Mouse (Mus musculus) liver, embryonic 12.5 days (tissue): ENCODE results near the gene Tsg101. TPM values are rescaled to one million over a fixed set of nuclear protein-coding genes. Genes with fewer than 3 reads are reported as not detected.
A peak's percentile ranks its signal among the peaks of the same experiment; 100 is the strongest.

Experiments used
- ATAC-seq: fragments of 200-750 bp; cut with Nextera tagmentation; 2 replicates; pipeline ENCODE4 v1.8.0; 2017; ENCODE audit warnings: moderate number of reproducible peaks, mild to moderate bottlenecking, moderate library complexity
- H3K27ac ChIP-seq: fragments of 300-500 bp; sonication (generic); 2 replicates; pipeline ENCODE4 v1.5.1; 2016; ENCODE audit warnings: mild to moderate bottlenecking
- H3K27me3 ChIP-seq: fragments of 300-500 bp; sonication (generic); replicated peaks from 2 replicates; pipeline ENCODE4 v1.6.1; 2016; ENCODE audit warnings: mild to moderate bottlenecking, moderate library complexity
- H3K36me3 ChIP-seq: fragments of 300-500 bp; sonication (generic); 2 replicates; pipeline ENCODE4 v1.6.1; 2016; ENCODE audit warnings: mild to moderate bottlenecking, moderate library complexity
- H3K4me1 ChIP-seq: fragments of 300-500 bp; sonication (generic); 2 replicates; pipeline ENCODE4 v1.6.1; 2016
- H3K4me2 ChIP-seq: fragments of 300-500 bp; sonication (generic); 2 replicates; pipeline ENCODE4 v1.6.1; 2016; ENCODE audit warnings: mild to moderate bottlenecking, moderate library complexity
- H3K4me3 ChIP-seq: fragments of 300-500 bp; sonication (generic); 2 replicates; pipeline ENCODE4 v1.5.1; 2016; ENCODE audit warnings: mild to moderate bottlenecking, moderate library complexity
- H3K9ac ChIP-seq: fragments of 300-500 bp; sonication (generic); 2 replicates; pipeline ENCODE4 v1.6.1; 2016; ENCODE audit warnings: mild to moderate bottlenecking, moderate library complexity
- H3K9me3 ChIP-seq: fragments of 300-500 bp; sonication (generic); replicated peaks from 2 replicates; pipeline ENCODE4 v1.6.1; 2016; ENCODE audit warnings: mild to moderate bottlenecking, moderate library complexity
- WGBS: fragments of 180-500 bp; shearing (Covaris S2); methylation state at CpG from one replicate; pipeline ENCODE4 v1.1.7; 2016; ENCODE audit not compliant: insufficient replicate concordance; 5-methylcytosine and 5-hydroxymethylcytosine counted together
- polyA plus RNA-seq: library from polyadenylated mRNA; unstranded; fragments of >200 nt; fragmentation: Nextera tagmentation; extraction: Ambion mirVana; gene quantifications from 2 replicates; pipeline ENCODE4 v1.2.1, GENCODE M21; 2016

The Tsg101 gene
- polyA plus RNA-seq, 1 experiment from 2014 or later, result 84.7 TPM

GRCm38 (mm10) chr7:46843576-46843975 lies 76.2 kb downstream of the Tsg101 start:
- Histone ChIP-seq H3K4me2 (no peak overlapping the region), H3K4me1 (peaks cover 76% of the 10 kb centered on the region), H3K27ac (no peak overlapping the region), H3K27me3 (no peaks in the 10 kb centered on the region), H3K4me3 (no peak overlapping the region), H3K9ac (no peak overlapping the region), H3K36me3 (peaks cover 12% of the 10 kb centered on the region), H3K9me3 (no peaks in the 10 kb centered on the region)
- 83% methylated on average over 4 of the region's 4 CpGs for WGBS
- ATAC-seq, result no peak

- no peaks in the 10 kb centered on the region for H3K36me3 ChIP-seq
- H3K27ac ChIP-seq, result no peak overlapping the region
- no peaks in the 10 kb centered on the region for H3K27me3 ChIP-seq
- no peak overlapping the region for H3K4me2 ChIP-seq
- no peak overlapping the region for H3K9ac ChIP-seq
- ATAC-seq, result no peak
- WGBS, result 51% methylated on average over 5 of the region's 5 CpGs
- no peak overlapping the region for H3K4me3 ChIP-seq
- peaks cover 74% of the 10 kb centered on the region for H3K4me1 ChIP-seq
- H3K9me3 ChIP-seq, result no peaks in the 10 kb centered on the region
These were observed 77.5 kb downstream of the Tsg101 start for GRCm38 (mm10) chr7:46842278-46842677.

GRCm38 (mm10) chr7:46840787-46841525 lies 78.8 kb downstream of the Tsg101 start, which contains the start of gene Ldha:
TSS of gene Ldha (plus strand) at chr7:46841475.
- no peak within 1 kb of the TSS for H3K4me3 ChIP-seq
- H3K9me3 ChIP-seq, result no peaks in the 10 kb centered on the region
- WGBS, result 35% methylated on average over 6 of the region's 6 CpGs
- no peak within 1 kb of the TSS for H3K4me2 ChIP-seq
- H3K36me3 ChIP-seq, result no peaks in the 10 kb centered on the region
- no peaks in the 10 kb centered on the region for H3K27me3 ChIP-seq
- ATAC-seq, result no peak
- no peak within 1 kb of the TSS for H3K9ac ChIP-seq
- 0 out of 2 replicates have a peak within 1 kb of the TSS, but pooled peaks have one; percentile 30 for H3K27ac ChIP-seq
- H3K4me1 ChIP-seq, result peaks cover 67% of the 10 kb centered on the region

GRCm38 (mm10) chr7:46840326-46840725 lies 79.4 kb downstream of the Tsg101 start:
- no peak overlapping the region for H3K4me2 ChIP-seq
- H3K27me3 ChIP-seq, result no peaks in the 10 kb centered on the region
- ATAC-seq, result no peak
- H3K9me3 ChIP-seq, result no peaks in the 10 kb centered on the region
- H3K9ac ChIP-seq, result no peak overlapping the region
- 48% methylated on average over 4 of the region's 4 CpGs for WGBS
- H3K27ac ChIP-seq, result 0 out of 2 replicates have a peak overlapping the region, but pooled peaks have one; percentile 30
- no peak overlapping the region for H3K4me3 ChIP-seq
- H3K36me3 ChIP-seq, result no peaks in the 10 kb centered on the region
- peaks cover 65% of the 10 kb centered on the region for H3K4me1 ChIP-seq

GRCm38 (mm10) chr7:46839861-46840260 lies 79.9 kb downstream of the Tsg101 start:
- Histone ChIP-seq H3K27ac (peak overlapping the region; percentile 73; the same call in 1 of the 2 replicates), H3K4me1 (peaks cover 63% of the 10 kb centered on the region), H3K9me3 (no peaks in the 10 kb centered on the region), H3K4me2 (no peak overlapping the region), H3K27me3 (no peaks in the 10 kb centered on the region), H3K36me3 (no peaks in the 10 kb centered on the region), H3K9ac (no peak overlapping the region), H3K4me3 (no peak overlapping the region)
- ATAC-seq, result no peak
- 55% methylated on average over 5 of the region's 5 CpGs for WGBS

GRCm38 (mm10) chr7:46839446-46839845 lies 80.3 kb downstream of the Tsg101 start:
- no peak overlapping the region for H3K9ac ChIP-seq
- ATAC-seq, result peak; percentile 19; the same call in 1 of the 2 replicates
- WGBS, result 30% methylated on average over 7 of the region's 7 CpGs
- H3K9me3 ChIP-seq, result no peaks in the 10 kb centered on the region
- H3K4me2 ChIP-seq, result peak overlapping the region; percentile 41; the same call in 1 of the 2 replicates
- H3K27ac ChIP-seq, result peak overlapping the region; percentile 73
- no peak overlapping the region for H3K4me3 ChIP-seq
- peaks cover 63% of the 10 kb centered on the region for H3K4me1 ChIP-seq
- no peaks in the 10 kb centered on the region for H3K36me3 ChIP-seq
- H3K27me3 ChIP-seq, result no peaks in the 10 kb centered on the region

Other genes starting within 250 kb of the Tsg101 start
- gene Tph1, start 247.4 kb downstream of the Tsg101 start, polyA plus RNA-seq, result not detected in 2 replicates
- gene Saal1, start 209.3 kb downstream of the Tsg101 start, polyA plus RNA-seq, result 21.0 and 21.5 TPM in 2 replicates
- gene Saa3, start 204.3 kb downstream of the Tsg101 start, polyA plus RNA-seq, result 0.35 and 1.1 TPM in 2 replicates
- 1.6 and 2.2 TPM in 2 replicates for gene Saa4, start 187.4 kb downstream of the Tsg101 start, polyA plus RNA-seq
- 0.23 and 0.39 TPM in 2 replicates for gene Saa1, start 177.0 kb downstream of the Tsg101 start, polyA plus RNA-seq
- not detected in 2 replicates for gene Saa2, start 168.2 kb downstream of the Tsg101 start, polyA plus RNA-seq
- gene Hps5, start 123.9 kb downstream of the Tsg101 start, polyA plus RNA-seq, result 9.7 and 10.7 TPM in 2 replicates
- 56.4 and 59.0 TPM in 2 replicates for gene Gtf2h1, start 123.9 kb downstream of the Tsg101 start, polyA plus RNA-seq
- gene Ldha, start 78.5 kb downstream of the Tsg101 start, polyA plus RNA-seq, result 1,680 and 1,789 TPM in 2 replicates
- 0.15 and 0.22 TPM in 2 replicates for gene Ldhc, start 58.8 kb downstream of the Tsg101 start, polyA plus RNA-seq
- gene Uevld, start 38.6 kb upstream of the Tsg101 start, polyA plus RNA-seq, result 6.9 and 7.1 TPM in 2 replicates
- gene Gm9999, start 63.6 kb upstream of the Tsg101 start, polyA plus RNA-seq, result not detected in 2 replicates
- 16.8 and 17.7 TPM in 2 replicates for gene Spty2d1, start 88.4 kb upstream of the Tsg101 start, polyA plus RNA-seq
- gene Tmem86a, start 130.6 kb upstream of the Tsg101 start, polyA plus RNA-seq, result 20.2 and 20.3 TPM in 2 replicates
- 0.23 TPM in 1 of 2 replicates, not detected in the other for gene Ptpn5, start 213.7 kb upstream of the Tsg101 start, polyA plus RNA-seq